Mouse (Mus musculus): Measurements from ENCODE around the gene Carmil1.

Carmil1 gene

GRCm38 (mm10) chr13:24211229-24211628 is 69.4 kb downstream of the Carmil1 start:
- no peak for DNase-seq (ENCODE audit: low spot score in 2 of 2)

GRCm38 (mm10) chr13:24206097-24206496 is 74.5 kb downstream of the Carmil1 start:
- DNase-seq (ENCODE audit: low spot score in 2 of 2) = no peak

DNA sequence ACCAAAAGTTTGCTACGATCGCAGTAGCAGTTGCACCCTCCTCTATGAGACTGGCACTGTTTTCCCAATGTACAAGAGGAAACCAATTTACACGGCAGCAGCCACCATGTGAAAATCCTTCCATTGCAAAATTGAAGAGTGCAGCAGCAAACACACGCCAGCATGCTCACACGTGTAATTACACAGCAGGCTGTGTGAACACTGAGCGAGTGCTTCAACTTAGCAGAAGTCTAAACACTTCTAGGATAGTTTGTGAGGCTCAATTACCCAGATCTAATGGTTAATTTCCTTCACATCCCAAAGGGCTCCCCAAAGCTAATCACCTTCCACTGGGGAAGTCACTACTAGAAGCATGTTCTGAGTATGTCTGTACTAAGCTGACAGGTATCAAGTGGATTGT is 78.3 kb downstream of the Carmil1 start:
- DNase-seq (ENCODE audit: low spot score in 2 of 2) = no peak

GRCm38 (mm10) chr13:24199861-24200543 is 80.6 kb downstream of the Carmil1 start:
- peak; percentile 14 to 25 for DNase-seq (ENCODE audit: low spot score in 2 of 2)

DNA sequence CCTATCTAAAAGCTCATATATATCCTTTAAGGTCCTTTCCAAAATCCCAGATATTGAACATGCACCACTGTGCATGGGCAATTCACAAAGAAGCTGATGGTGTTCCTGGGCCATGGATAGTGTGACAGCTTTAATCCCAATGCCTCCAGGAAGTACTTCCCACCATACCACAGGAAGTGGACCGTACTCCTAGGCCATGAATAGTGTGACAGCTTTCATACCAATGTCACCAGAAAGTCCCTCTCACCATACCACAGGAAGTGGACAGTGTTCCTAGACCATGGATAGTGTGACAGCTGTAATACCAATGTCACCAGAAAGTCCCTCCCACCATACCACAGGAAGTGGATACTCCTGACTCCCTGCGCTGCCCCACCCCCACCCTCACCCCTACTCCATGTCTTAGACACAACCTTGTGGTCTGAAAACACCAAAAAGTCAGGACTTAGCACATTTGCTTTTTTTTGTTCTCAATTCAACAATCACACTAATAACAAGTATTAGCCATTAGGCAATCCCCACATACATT is 82.1 kb downstream of the Carmil1 start:
- no peak for DNase-seq (ENCODE audit: low spot score in 2 of 2)

DNA sequence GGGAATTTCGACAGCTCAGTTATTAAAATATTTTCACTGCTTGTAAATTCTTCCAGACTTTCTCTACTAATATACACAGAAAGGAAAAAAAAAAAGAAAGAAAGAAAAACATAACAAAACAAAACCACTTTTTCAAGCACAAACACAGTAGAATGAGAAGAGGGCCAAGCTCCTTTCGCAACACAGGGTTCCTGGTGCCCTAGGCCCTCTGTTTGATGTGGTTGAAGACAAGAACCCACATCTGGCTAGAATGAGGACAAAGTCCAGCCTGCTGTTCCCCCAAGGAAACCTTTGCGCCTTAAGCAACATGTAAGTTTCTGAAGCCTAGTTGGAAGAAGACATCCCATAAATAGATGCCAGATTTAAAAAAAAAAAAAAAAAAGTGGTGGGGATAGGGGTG is 85.2 kb downstream of the Carmil1 start:
- no peak for DNase-seq (ENCODE audit: low spot score in 2 of 2)

- DNase-seq (ENCODE audit: low spot score in 2 of 2) = no peak
Measured at GRCm38 (mm10) chr13:24194018-24194417, 86.6 kb downstream of the Carmil1 start.

GRCm38 (mm10) chr13:24190875-24191663 is 89.5 kb downstream of the Carmil1 start:
- no peak for DNase-seq (ENCODE audit: low spot score in 2 of 2)

GRCm38 (mm10) chr13:24187026-24187425 is 93.6 kb downstream of the Carmil1 start:
- no peak for DNase-seq (ENCODE audit: low spot score in 2 of 2)

- DNase-seq (ENCODE audit: low spot score in 2 of 2) = no peak
Measured at GRCm38 (mm10) chr13:24185641-24186040, 95.0 kb downstream of the Carmil1 start.

GRCm38 (mm10) chr13:24182878-24183277 is 97.7 kb downstream of the Carmil1 start:
- DNase-seq (ENCODE audit: low spot score in 2 of 2) = no peak

- DNase-seq (ENCODE audit: low spot score in 2 of 2) = no peak
Measured at GRCm38 (mm10) chr13:24179538-24179937, 101.1 kb downstream of the Carmil1 start.

- no peak for DNase-seq (ENCODE audit: low spot score in 2 of 2)
Measured at GRCm38 (mm10) chr13:24177600-24177999, 103.0 kb downstream of the Carmil1 start.

DNA sequence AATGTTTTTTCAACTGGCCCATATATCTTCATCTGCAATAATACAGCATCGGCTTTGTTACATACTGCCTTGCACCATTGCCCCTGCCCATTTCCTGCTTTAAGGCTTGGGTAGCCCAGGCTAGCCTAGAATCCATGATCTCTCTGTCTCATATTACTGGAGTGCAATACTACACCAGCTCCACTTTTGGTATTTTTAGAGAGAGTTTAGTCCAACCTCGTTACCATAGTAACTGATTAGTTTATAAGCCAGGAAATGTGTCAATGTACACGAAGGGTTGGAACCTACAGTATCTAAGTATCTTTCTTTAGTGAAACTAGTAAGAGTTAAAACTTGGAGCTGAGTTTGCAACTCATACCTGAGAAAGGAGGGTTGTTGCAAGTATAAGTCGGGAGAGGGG is 103.8 kb downstream of the Carmil1 start:
- no peak for DNase-seq (ENCODE audit: low spot score in 2 of 2)

- DNase-seq (ENCODE audit: low spot score in 2 of 2) = no peak
Measured at GRCm38 (mm10) chr13:24169658-24170057, 110.9 kb downstream of the Carmil1 start.

- DNase-seq (ENCODE audit: low spot score in 2 of 2) = no peak
Measured at GRCm38 (mm10) chr13:24163368-24163767, 117.2 kb downstream of the Carmil1 start.

GRCm38 (mm10) chr13:24161105-24161504 is 119.5 kb downstream of the Carmil1 start:
- no peak for DNase-seq (ENCODE audit: low spot score in 2 of 2)

GRCm38 (mm10) chr13:24159972-24160371 is 120.6 kb downstream of the Carmil1 start:
- DNase-seq (ENCODE audit: low spot score in 2 of 2) = no peak

GRCm38 (mm10) chr13:24159190-24159965 is 121.2 kb downstream of the Carmil1 start:
- no peak for DNase-seq (ENCODE audit: low spot score in 2 of 2)

DNA sequence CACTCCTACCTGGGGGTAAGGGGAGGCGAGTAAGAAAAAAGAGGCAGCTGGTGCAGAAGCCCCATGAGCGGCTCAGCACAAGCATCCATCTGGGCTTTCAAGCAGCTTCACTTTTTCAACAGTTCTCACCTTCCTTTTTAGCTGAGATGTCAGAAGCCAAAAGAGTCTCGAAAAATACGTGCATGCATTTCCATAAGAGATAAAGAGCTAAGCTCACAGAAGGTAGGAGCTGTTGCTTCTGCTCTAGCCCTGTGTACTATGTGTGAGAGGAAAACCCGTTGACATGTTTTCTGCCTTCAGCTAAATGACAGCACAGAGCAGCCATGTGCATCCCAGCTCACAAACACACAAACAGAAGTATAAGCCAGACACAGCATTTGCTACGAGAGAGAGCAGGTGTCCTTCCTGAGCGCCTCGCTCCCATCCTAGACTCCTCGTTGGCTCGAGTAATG is 123.0 kb downstream of the Carmil1 start:
- no peak for DNase-seq (ENCODE audit: low spot score in 2 of 2)

GRCm38 (mm10) chr13:24155190-24155589 is 125.4 kb downstream of the Carmil1 start:
- DNase-seq (ENCODE audit: low spot score in 2 of 2) = no peak
